Mouse (Mus musculus) intestine, embryonic 15.5 days (tissue): Measurements from ENCODE around the gene Olfr601. TPM values are rescaled to one million over a fixed set of nuclear protein-coding genes. Genes with fewer than 3 reads are reported as not detected.
"Not testable (repeated sequence)": the region's sequence is repeated elsewhere in the genome, so short reads cannot be mapped to it uniquely, and the experiment has no call there.

Experiments used
- ATAC-seq: fragments of 200-750 bp; cut with Nextera tagmentation; 2 replicates; pipeline ENCODE4 v1.8.0; 2017; ENCODE audit warnings: moderate TSS enrichment, moderate library complexity
- H3K27ac ChIP-seq: fragments of 300-500 bp; sonication (generic); 2 replicates; pipeline ENCODE4 v1.5.1; 2015; ENCODE audit warnings: mild to moderate bottlenecking, inconsistent platforms
- H3K27me3 ChIP-seq: fragments of 300-500 bp; sonication (generic); replicated peaks from 2 replicates; pipeline ENCODE4 v1.6.1; 2015; ENCODE audit warnings: inconsistent platforms
- H3K36me3 ChIP-seq: fragments of 300-500 bp; sonication (generic); 2 replicates; pipeline ENCODE4 v1.6.1; 2015; ENCODE audit warnings: inconsistent platforms
- H3K4me1 ChIP-seq: fragments of 300-500 bp; sonication (generic); replicated peaks from 2 replicates; pipeline ENCODE4 v1.6.1; 2015; ENCODE audit warnings: inconsistent platforms
- H3K4me2 ChIP-seq: fragments of 300-500 bp; sonication (generic); replicated peaks from 2 replicates; pipeline ENCODE4 v1.6.1; 2015; ENCODE audit warnings: mild to moderate bottlenecking, inconsistent platforms
- H3K4me3 ChIP-seq: fragments of 300-500 bp; sonication (generic); replicated peaks from 2 replicates; pipeline ENCODE4 v1.5.1; 2015; ENCODE audit warnings: inconsistent platforms
- H3K9ac ChIP-seq: fragments of 300-500 bp; sonication (generic); 2 replicates; pipeline ENCODE4 v1.6.1; 2015; ENCODE audit warnings: inconsistent platforms
- H3K9me3 ChIP-seq: fragments of 300-500 bp; sonication (generic); 2 replicates; pipeline ENCODE4 v1.6.1; 2016; ENCODE audit warnings: inconsistent platforms
- WGBS: fragments of 180-500 bp; shearing (Covaris S2); methylation state at CpG from one replicate; pipeline ENCODE4 v1.1.7; 2015; 5-methylcytosine and 5-hydroxymethylcytosine counted together
- polyA plus RNA-seq: library from polyadenylated mRNA; unstranded; fragments of >200 nt; fragmentation: Nextera tagmentation; extraction: Ambion mirVana; gene quantifications from 2 replicates; pipeline ENCODE4 v1.2.1, GENCODE M21; 2015

Gene Olfr601
- not detected in 2 replicates for polyA plus RNA-seq

- no peak within 1 kb of the TSS for H3K4me2 ChIP-seq
- no peaks in the 10 kb centered on the region for H3K27me3 ChIP-seq
- no peak for ATAC-seq
- no peaks in the 10 kb centered on the region for H3K36me3 ChIP-seq
- H3K4me1 ChIP-seq = no peaks in the 10 kb centered on the region
- no peak within 1 kb of the TSS for H3K4me3 ChIP-seq
- no peak within 1 kb of the TSS for H3K27ac ChIP-seq
- 89% methylated on average over 1 of the region's 1 CpGs for WGBS
- no peak within 1 kb of the TSS for H3K9ac ChIP-seq
- no peaks in the 10 kb centered on the region for H3K9me3 ChIP-seq
These were observed at the start of gene Olfr601 for GRCm38 (mm10) chr7:103362555-103362954. Olfr601 (minus strand) TSS chr7:103362655.

- H3K4me1 ChIP-seq, H3K9me3 ChIP-seq, H3K27ac ChIP-seq, H3K9ac ChIP-seq, H3K27me3 ChIP-seq, H3K36me3 ChIP-seq, H3K4me2 ChIP-seq, H3K4me3 ChIP-seq: not testable (repeated sequence)
- ATAC-seq = peak; percentile 83
- 54% methylated on average over 3 of the region's 3 CpGs for WGBS
These were observed 44.1 kb upstream of the Olfr601 start for GRCm38 (mm10) chr7:103406521-103407055.

GRCm38 (mm10) chr7:103398981-103399380 is 36.5 kb upstream of the Olfr601 start:
- no peak overlapping the region for H3K9ac ChIP-seq
- 26% methylated on average over 1 of the region's 1 CpGs for WGBS
- H3K27ac ChIP-seq = no peak overlapping the region
- H3K9me3 ChIP-seq = no peaks in the 10 kb centered on the region
- no peak overlapping the region for H3K4me3 ChIP-seq
- H3K36me3 ChIP-seq = no peaks in the 10 kb centered on the region
- H3K4me2 ChIP-seq = no peak overlapping the region
- no peaks in the 10 kb centered on the region for H3K27me3 ChIP-seq
- H3K4me1 ChIP-seq = no peaks in the 10 kb centered on the region
- ATAC-seq = no peak

- Histone ChIP-seq H3K4me2 (no peak overlapping the region), H3K27ac (no peak overlapping the region), H3K9ac (no peak overlapping the region), H3K36me3 (no peaks in the 10 kb centered on the region), H3K27me3 (no peaks in the 10 kb centered on the region), H3K9me3 (no peaks in the 10 kb centered on the region), H3K4me1 (no peaks in the 10 kb centered on the region), H3K4me3 (no peak overlapping the region)
- no peak for ATAC-seq
These were observed 35.3 kb upstream of the Olfr601 start for GRCm38 (mm10) chr7:103397758-103398157.

GRCm38 (mm10) chr7:103386077-103386476 is 23.6 kb upstream of the Olfr601 start, which contains the start of gene Olfr603:
Olfr603 (minus strand) TSS chr7:103386177.
- Histone ChIP-seq H3K4me2 (no peak within 1 kb of the TSS), H3K36me3 (no peaks in the 10 kb centered on the region), H3K4me3 (no peak within 1 kb of the TSS), H3K9ac (no peak within 1 kb of the TSS), H3K27ac (no peak within 1 kb of the TSS), H3K9me3 (no peaks in the 10 kb centered on the region), H3K27me3 (no peaks in the 10 kb centered on the region), H3K4me1 (no peaks in the 10 kb centered on the region)
- no peak for ATAC-seq

- no peak for ATAC-seq
- Histone ChIP-seq H3K4me3 (no peak within 1 kb of the TSS), H3K4me1 (no peaks in the 10 kb centered on the region), H3K4me2 (no peak within 1 kb of the TSS), H3K9ac (no peak within 1 kb of the TSS), H3K27me3 (no peaks in the 10 kb centered on the region), H3K9me3 (no peaks in the 10 kb centered on the region), H3K36me3 (no peaks in the 10 kb centered on the region), H3K27ac (no peak within 1 kb of the TSS)
These were observed 12.9 kb downstream of the Olfr601 start, which contains the start of gene Olfr600 for GRCm38 (mm10) chr7:103349569-103349968. Olfr600 (minus strand) TSS chr7:103349669.

GRCm38 (mm10) chr7:103335617-103336016 is 26.8 kb downstream of the Olfr601 start, which contains the start of gene Olfr599:
Olfr599 (plus strand) TSS chr7:103335917.
- Histone ChIP-seq H3K36me3 (no peaks in the 10 kb centered on the region), H3K4me3 (no peak within 1 kb of the TSS), H3K4me2 (no peak within 1 kb of the TSS), H3K4me1 (no peaks in the 10 kb centered on the region), H3K27me3 (no peaks in the 10 kb centered on the region), H3K27ac (no peak within 1 kb of the TSS), H3K9me3 (no peaks in the 10 kb centered on the region), H3K9ac (no peak within 1 kb of the TSS)
- ATAC-seq = no peak
- WGBS = 89% methylated on average over 1 of the region's 1 CpGs

- Histone ChIP-seq H3K4me1 (no peaks in the 10 kb centered on the region), H3K4me3 (no peak within 1 kb of the TSS), H3K27ac (no peak within 1 kb of the TSS), H3K9me3 (no peaks in the 10 kb centered on the region), H3K4me2 (no peak within 1 kb of the TSS), H3K36me3 (no peaks in the 10 kb centered on the region), H3K9ac (no peak within 1 kb of the TSS), H3K27me3 (no peaks in the 10 kb centered on the region)
- ATAC-seq = no peak
These were observed 39.2 kb downstream of the Olfr601 start, which contains the start of gene Olfr598 for GRCm38 (mm10) chr7:103323268-103323667. Olfr598 (plus strand) TSS chr7:103323568.

- H3K4me1 ChIP-seq, ATAC-seq, H3K9me3 ChIP-seq, H3K27me3 ChIP-seq, H3K27ac ChIP-seq, H3K4me3 ChIP-seq, H3K9ac ChIP-seq, H3K36me3 ChIP-seq, H3K4me2 ChIP-seq: not testable (repeated sequence)
- WGBS = 81% methylated on average over 2 of the region's 2 CpGs
These were observed 46.4 kb downstream of the Olfr601 start, which contains the start of gene Olfr597 for GRCm38 (mm10) chr7:103316015-103316414. Olfr597 (plus strand) TSS chr7:103316315.

Other genes with a start within 250 kb of the Olfr601 start
- not detected in 2 replicates for gene Olfr586, start 237.0 kb downstream of the Olfr601 start, polyA plus RNA-seq
- gene Olfr588-ps1, start 221.8 kb downstream of the Olfr601 start, polyA plus RNA-seq = not detected in 2 replicates
- not detected in 2 replicates for gene Olfr589, start 206.3 kb downstream of the Olfr601 start, polyA plus RNA-seq
- not detected in 2 replicates for gene Olfr591, start 184.3 kb downstream of the Olfr601 start, polyA plus RNA-seq
- not detected in 2 replicates for gene Olfr592, start 177.9 kb downstream of the Olfr601 start, polyA plus RNA-seq
- gene Olfr593, start 150.8 kb downstream of the Olfr601 start, polyA plus RNA-seq = not detected in 2 replicates
- not detected in 2 replicates for gene Olfr594, start 145.7 kb downstream of the Olfr601 start, polyA plus RNA-seq
- gene Usp17ld, start 110.2 kb downstream of the Olfr601 start, polyA plus RNA-seq = not detected in 2 replicates
- not detected in 2 replicates for gene Olfr596, start 57.0 kb downstream of the Olfr601 start, polyA plus RNA-seq
- gene Olfr597, start 46.3 kb downstream of the Olfr601 start, polyA plus RNA-seq = not detected in 2 replicates
- gene Olfr598, start 39.1 kb downstream of the Olfr601 start, polyA plus RNA-seq = not detected in 2 replicates
- not detected in 2 replicates for gene Olfr599, start 26.7 kb downstream of the Olfr601 start, polyA plus RNA-seq
- not detected in 2 replicates for gene Olfr600, start 13.0 kb downstream of the Olfr601 start, polyA plus RNA-seq
- gene Olfr603, start 23.5 kb upstream of the Olfr601 start, polyA plus RNA-seq = not detected in 2 replicates
- not detected in 2 replicates for gene Usp17lc, start 52.4 kb upstream of the Olfr601 start, polyA plus RNA-seq
- gene Olfr605, start 82.8 kb upstream of the Olfr601 start, polyA plus RNA-seq = not detected in 2 replicates
- gene Olfr606, start 86.4 kb upstream of the Olfr601 start, polyA plus RNA-seq = not detected in 2 replicates
- not detected in 2 replicates for gene Olfr607, start 101.5 kb upstream of the Olfr601 start, polyA plus RNA-seq
- gene Olfr608, start 107.2 kb upstream of the Olfr601 start, polyA plus RNA-seq = not detected in 2 replicates
- gene Olfr609, start 135.4 kb upstream of the Olfr601 start, polyA plus RNA-seq = not detected in 2 replicates
- not detected in 2 replicates for gene Olfr610, start 149.5 kb upstream of the Olfr601 start, polyA plus RNA-seq
- not detected in 2 replicates for gene Olfr611, start 158.2 kb upstream of the Olfr601 start, polyA plus RNA-seq
- not detected in 2 replicates for gene Olfr612, start 180.1 kb upstream of the Olfr601 start, polyA plus RNA-seq
- gene Olfr613, start 185.4 kb upstream of the Olfr601 start, polyA plus RNA-seq = not detected in 2 replicates
- not detected in 2 replicates for gene Olfr615, start 193.4 kb upstream of the Olfr601 start, polyA plus RNA-seq
- gene Olfr616, start 206.5 kb upstream of the Olfr601 start, polyA plus RNA-seq = not detected in 2 replicates
- not detected in 2 replicates for gene Olfr617, start 210.4 kb upstream of the Olfr601 start, polyA plus RNA-seq
- not detected in 2 replicates for gene Olfr618, start 227.4 kb upstream of the Olfr601 start, polyA plus RNA-seq
- not detected in 2 replicates for gene Olfr619, start 237.9 kb upstream of the Olfr601 start, polyA plus RNA-seq
- gene Olfr620, start 249.9 kb upstream of the Olfr601 start, polyA plus RNA-seq = not detected in 2 replicates